Mouse (Mus musculus) liver (tissue): ENCODE measurements around the gene Clybl.

Experiments used
- DNase-seq: peaks from one replicate; pipeline ENCODE4 v3.0.0-alpha.2; 2020; ENCODE audit warnings: mixed read lengths

Gene Clybl

DNA sequence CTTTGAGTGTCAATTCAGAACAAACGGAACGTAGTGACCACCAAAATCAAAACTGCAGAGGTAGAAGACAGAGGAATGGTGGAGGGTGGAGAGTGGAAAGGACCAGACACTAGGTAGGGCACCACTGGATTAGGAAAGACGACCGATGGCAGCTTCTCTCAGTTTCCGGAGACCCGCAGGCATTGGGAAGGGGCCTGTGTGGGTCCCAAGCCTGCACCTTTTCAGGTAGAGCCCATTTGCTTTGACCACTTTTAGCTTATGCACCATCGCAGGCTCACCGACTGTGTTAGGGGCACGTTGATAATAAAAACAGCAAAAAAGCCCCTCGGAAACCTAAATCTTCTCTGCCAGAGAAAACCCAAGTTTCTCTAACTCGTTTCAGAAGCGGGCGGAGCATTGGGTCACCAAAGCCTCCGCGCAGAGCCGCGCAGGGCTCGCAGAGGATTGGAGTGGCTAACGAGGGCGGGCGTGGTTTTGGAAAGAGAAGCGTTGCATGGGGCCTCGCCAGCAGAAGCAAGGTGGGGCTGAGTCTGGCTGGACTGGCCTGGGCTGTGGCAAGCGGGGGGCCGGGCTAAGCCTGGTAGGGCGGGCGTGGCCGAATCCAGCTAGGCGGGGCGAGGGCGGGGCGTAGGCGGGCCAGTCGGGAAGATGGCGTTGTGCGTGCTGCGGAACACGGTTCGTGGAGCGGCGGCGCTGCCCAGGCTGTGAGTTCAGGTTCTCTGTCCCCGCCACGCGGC is at the start of gene Clybl:
TSS of gene Clybl (plus strand) at position 627 of the 737 bp plus-strand sequence.
- peak; percentile 99 for DNase-seq

GRCm38 (mm10) chr14:122136368-122136928 is 45.1 kb upstream of the Clybl start:
- no peak for DNase-seq

GRCm38 (mm10) chr14:122137234-122137633 is 44.3 kb upstream of the Clybl start:
- no peak for DNase-seq

GRCm38 (mm10) chr14:122140126-122140525 is 41.4 kb upstream of the Clybl start:
- DNase-seq = no peak

DNA sequence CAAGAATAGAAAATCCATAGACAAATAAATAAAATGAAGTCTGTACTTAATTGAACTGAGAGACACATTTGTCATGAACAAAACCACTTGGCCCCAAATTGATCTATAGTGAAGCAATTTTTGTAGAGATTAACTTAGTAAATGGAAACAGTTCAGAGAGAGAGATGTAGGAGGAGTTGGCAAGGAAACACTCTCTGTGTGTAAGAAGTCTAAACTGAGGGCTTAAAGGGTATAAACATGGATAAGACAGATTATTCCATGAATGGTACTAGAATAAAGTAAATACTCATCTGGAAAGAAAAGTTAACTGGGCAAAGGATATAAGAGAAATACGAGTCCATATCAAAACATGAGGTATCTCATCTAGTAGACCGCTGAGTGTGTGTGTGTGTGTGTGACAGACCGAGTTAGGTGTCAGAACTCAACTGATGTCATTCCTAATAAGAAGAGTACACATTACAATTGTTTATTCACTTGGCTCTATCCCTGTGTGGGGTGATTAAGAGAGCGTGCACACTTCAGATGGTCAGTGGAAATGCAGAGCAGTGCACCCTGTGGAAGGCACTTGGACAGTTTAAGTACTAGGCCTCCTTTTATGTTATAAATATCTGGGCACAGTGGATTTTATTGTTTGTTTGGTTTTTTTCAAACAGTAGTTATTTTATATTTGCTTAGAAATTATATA is 37.8 kb upstream of the Clybl start:
- no peak for DNase-seq

DNA sequence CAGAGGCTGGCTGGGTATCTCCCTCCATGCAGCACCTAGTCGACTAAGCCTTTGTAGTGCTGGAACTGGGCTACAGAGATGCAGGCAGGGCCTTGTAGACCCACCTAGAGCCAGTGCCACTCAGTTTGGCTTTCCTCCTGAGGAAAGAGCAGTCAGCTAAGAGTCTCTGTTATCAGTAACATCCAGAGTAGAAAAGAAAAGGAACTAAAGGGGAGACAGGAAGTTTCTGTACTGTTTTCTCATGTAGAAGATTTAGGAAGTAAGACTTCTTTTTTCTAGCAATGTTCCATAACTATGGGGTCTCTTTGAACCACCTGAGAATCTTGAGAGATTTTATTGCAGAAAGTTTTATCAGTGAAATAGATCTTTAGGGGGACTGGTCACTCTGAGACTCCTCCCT is 36.1 kb upstream of the Clybl start:
- DNase-seq = no peak

- DNase-seq = no peak
Observed at GRCm38 (mm10) chr14:122150616-122151015, 30.9 kb upstream of the Clybl start.

- DNase-seq = no peak
Observed at GRCm38 (mm10) chr14:122157738-122158137, 23.8 kb upstream of the Clybl start.

GRCm38 (mm10) chr14:122160916-122161315 is 20.6 kb upstream of the Clybl start:
- DNase-seq = no peak

- no peak for DNase-seq
Observed at GRCm38 (mm10) chr14:122168912-122169311, 12.6 kb upstream of the Clybl start.

DNA sequence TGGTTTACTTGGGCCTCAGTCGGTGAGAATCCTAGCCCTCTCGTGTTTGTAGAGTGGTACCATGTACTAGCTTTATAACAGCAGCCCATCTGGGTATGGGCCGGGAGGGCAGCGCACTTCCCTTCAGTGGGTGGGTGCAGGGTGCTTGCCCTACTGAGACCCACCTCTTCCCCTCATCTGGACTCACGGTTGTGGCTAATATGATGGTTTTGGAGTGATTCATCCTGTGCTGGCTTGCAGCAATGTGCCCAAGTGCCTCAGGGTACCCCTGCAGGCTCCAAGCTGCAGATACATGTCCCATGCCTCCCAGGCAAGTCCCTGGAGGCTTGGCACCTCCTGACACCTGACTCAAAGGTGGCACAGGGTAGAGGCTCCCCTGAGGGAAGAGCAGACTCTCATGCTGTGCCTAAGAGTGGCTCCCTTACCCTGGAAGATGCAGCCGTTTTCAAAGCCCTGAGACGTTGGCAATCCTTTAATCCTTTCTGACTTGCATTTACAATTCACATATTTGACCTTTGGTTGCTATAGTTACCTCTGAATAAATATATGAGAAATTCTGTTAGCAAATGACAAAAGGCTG is 11.2 kb upstream of the Clybl start:
- no peak for DNase-seq

GRCm38 (mm10) chr14:122171031-122171430 is 10.5 kb upstream of the Clybl start:
- DNase-seq = no peak

DNA sequence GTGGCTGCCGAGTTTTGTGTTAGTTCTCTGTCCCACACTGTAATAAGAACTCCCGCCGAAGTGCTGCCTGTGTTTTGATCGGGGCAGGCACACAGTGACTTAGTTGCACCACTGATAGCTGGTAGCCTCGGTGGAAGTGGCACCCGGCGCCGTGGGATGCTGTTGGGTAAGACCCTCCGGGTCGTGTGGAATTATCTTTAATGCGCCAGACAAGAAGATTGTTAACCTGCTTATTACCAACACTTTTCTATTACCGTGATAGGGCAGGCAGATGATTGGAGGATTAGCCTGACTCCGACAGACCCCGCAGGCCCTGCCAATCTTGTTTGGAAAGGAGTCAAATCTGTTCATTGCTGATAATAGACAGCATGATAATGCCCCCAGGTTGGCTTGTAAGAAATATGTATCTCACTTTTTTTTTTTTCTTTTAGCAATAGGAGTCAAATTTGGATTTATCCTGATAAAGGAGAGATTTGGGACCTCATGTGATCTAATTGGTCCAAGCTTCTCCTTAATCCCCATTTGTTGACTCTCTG is 5.2 kb upstream of the Clybl start:
- DNase-seq = no peak

DNA sequence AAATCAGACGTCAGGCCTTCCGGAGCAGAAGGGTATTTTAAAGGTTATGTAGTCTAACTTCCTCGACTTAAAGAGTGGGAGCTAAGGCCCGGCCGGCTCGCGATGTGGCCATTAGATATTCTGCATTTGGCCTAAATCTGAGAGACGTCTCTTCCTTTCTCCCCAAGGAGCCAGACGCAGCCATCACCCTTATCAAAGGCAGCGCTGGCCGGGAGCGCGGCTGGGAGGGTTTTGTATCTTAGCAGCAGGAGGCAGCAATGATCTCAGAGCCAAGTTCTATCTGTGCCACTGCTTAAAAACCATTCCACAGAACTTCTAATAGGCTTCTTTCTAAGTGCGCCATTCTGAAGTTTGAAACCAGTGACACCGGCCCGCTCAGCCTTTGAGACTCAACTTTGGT is 2.2 kb upstream of the Clybl start:
- DNase-seq = peak; percentile 20

- no peak for DNase-seq
Observed at GRCm38 (mm10) chr14:122181815-122182157, 282 bp downstream of the Clybl start.

DNA sequence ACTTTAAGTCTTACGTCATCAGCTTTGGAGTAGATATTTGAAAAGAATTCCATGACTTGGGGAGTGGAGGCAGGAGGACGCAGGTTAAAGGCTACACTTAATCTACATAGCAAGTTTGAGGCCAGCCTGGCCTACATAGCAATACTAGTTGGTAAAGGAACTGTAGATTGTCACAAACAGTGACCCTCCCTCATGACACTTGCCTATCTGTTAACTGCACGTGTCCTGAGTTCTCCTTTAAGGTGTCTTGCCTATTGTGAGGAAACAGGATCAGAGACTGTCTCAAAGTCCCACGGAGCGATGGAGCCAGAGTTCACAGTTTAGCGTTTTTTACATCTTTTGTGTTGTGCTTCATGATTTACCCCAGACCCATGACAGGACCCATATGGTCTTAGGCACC is 716 bp downstream of the Clybl start:
- DNase-seq = no peak

- DNase-seq = peak; percentile 36
Observed at GRCm38 (mm10) chr14:122183974-122184373, 2.5 kb downstream of the Clybl start.

DNA sequence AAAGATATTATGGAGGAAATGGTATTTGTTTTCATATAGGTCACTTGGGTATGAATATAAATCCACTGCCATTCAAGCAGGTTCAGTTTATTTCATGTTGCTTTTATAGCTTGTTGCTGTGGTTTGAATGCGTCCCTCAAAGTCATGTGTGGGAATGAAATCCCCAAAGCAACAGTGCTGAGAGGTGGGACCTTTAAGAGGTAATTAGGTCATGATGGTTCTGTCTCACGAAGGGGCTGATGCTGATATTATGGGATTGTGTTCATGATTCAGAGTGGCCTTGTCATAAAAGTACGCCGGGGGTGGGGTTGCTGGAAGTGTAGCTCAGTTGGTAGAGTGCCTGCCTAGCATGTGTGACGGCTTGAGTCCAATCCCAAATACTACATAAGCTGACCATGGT is 6.7 kb downstream of the Clybl start:
- DNase-seq = no peak

- no peak for DNase-seq
Observed at GRCm38 (mm10) chr14:122189901-122190300, 8.4 kb downstream of the Clybl start.

- DNase-seq = no peak
Observed at GRCm38 (mm10) chr14:122190527-122190926, 9.0 kb downstream of the Clybl start.

- DNase-seq = peak; percentile 73
Observed at GRCm38 (mm10) chr14:122190941-122191510, 9.5 kb downstream of the Clybl start.

DNA sequence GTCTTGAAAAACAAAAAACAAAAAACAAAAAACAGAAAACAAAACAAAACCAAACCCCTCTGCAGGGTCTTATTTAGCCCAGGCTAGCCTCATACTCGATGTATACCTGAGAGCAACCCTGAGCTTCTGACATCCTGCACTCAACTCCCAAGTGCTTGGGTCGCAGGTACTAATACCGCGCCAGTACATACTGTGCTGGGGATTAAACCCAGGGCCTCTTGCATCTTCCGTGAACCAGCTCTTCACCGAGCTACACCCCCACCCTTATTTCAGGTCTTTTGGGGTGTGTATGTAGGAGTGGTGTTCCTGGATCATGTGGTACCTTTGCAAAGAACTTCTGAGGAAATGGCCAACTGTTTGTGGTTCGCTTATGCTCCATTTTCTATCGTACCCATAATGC is 13.1 kb downstream of the Clybl start:
- no peak for DNase-seq

DNA sequence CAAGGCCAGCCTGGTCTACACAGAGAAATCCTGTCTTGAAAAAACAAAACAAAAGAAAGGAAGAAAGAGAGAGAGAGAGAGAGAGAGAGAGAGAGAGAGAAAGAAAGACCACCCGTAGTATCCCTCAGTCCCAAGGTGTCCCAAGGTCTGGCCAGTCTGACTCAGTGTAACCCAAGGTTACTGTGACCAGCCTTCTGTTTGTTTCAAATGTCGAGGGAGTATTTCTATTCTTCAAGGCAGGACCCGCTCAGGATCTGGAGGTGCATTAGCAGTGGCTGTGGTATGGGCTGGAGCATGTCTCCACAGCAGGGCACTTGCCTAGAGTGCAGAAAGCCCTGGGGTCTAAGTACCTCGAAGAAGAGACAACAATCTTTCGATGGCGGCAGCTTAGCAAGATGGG is 15.3 kb downstream of the Clybl start:
- DNase-seq = no peak
